Mouse (Mus musculus): Measurements from ENCODE around the gene Chtop. TPM values are rescaled to one million over a fixed set of nuclear protein-coding genes. Genes with fewer than 3 reads are reported as not detected.

The Chtop gene
- polyA plus RNA-seq, 1 experiment from 2014 or later, result 126 TPM

DNA sequence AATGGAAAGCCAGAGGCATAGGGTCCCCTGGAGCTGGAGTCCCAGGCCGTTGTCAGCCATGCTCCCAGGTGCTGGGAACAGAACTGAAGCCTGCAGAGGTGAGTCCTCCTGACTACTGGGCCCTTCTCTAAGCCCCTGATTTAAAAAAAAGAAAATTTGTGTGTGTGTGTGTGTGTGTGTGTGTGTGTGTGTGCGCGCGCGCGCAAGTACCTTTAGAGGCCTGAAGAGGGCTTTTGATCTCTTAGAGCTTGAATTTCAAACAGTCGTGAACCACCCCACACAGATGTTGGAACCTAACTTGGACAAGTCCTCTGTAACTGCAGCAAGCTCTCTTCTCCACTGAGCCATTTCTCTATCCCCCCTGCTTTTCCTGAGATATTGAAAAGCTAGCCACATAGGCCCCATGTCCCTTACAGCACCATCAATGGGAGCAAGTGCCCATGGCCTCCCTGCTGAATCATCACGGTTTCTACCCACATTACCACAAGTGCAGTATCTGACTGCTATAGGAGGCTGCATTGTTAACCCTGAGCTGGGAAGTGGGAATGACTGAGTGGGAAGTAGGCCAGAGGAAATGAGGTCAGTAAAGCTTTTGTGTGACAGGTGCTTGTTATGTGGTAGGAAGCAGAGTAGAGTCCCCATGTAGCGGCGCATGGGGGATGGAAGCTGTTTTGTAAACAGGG, 41.5 kb downstream of the Chtop start:
- Histone ChIP-seq H3K9ac (ENCODE audit: low read depth, low read length) (no peak overlapping the region), H3K4me1 (replicated peaks; ENCODE audit: insufficient read depth, low read length) (0 out of 2 replicates have a peak, but pooled peaks cover 3% of the 10 kb centered on the region), H3K9me3 (replicated peaks; ENCODE audit: low read length) (no peaks in the 10 kb centered on the region), H3K4me2 (ENCODE audit: low read length) (no peak overlapping the region), H3K27ac (no peak overlapping the region), H3K36me3 (ENCODE audit: insufficient read depth, low read length) (no peaks in the 10 kb centered on the region), H3K4me3 (replicated peaks; ENCODE audit: low read depth, low read length) (no peak overlapping the region), H3K27me3 (ENCODE audit: insufficient read depth, low read length) (no peaks in the 10 kb centered on the region)
- ATAC-seq (replicated peaks; ENCODE audit: low FRiP score, low read depth) (no peak), DNase-seq (ENCODE audit: low spot score) (no peak)
- WGBS, result 94% methylated on average over 10 of the region's 10 CpGs
- TF ChIP-seq CTCF (IDR thresholded peaks at IDR 0.05; ENCODE audit: low read depth), result no peak

DNA sequence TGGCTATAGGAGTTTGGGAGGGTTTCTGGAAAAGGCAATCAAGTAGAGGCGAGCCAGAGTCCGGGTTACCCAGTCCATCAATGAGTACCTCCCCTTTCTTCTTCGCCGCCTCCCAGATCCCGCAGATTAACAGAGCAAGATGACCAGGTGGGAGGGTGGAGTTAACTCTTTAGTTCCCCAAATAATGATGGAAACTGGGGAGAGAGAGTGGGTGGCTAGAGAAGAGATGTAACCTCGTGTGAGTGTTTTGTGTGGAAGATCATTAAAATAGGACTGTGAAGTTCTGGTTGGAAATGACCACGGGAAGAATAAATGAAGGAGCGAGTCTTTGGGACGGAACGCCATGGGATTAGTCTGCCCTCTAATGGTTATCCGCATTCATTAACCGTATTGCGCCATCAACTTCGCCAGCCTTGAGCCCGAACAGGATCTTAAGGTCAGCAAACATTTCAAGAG, 43.0 kb downstream of the Chtop start:
- 0% methylated on average over 15 of the region's 15 CpGs for WGBS
- Histone ChIP-seq H3K27ac (peak overlapping the region; percentile 57; the same call in 1 of the 2 replicates), H3K36me3 (ENCODE audit: insufficient read depth, low read length) (no peaks in the 10 kb centered on the region), H3K4me2 (ENCODE audit: low read length) (peak overlapping the region; percentile 96), H3K9ac (ENCODE audit: low read depth, low read length) (peak overlapping the region; percentile 66), H3K4me1 (replicated peaks; ENCODE audit: insufficient read depth, low read length) (0 out of 2 replicates have a peak, but pooled peaks cover 3% of the 10 kb centered on the region), H3K4me3 (replicated peaks; ENCODE audit: low read depth, low read length) (peak overlapping the region; percentile 46), H3K9me3 (replicated peaks; ENCODE audit: low read length) (no peaks in the 10 kb centered on the region), H3K27me3 (ENCODE audit: insufficient read depth, low read length) (no peaks in the 10 kb centered on the region)
- peak; percentile 44 for ATAC-seq (replicated peaks; ENCODE audit: low FRiP score, low read depth)
- peak; percentile 92 for DNase-seq (ENCODE audit: low spot score)
- peak; percentile 95 for TF ChIP-seq CTCF (IDR thresholded peaks at IDR 0.05; ENCODE audit: low read depth)

- Histone ChIP-seq H3K9me3 (replicated peaks; ENCODE audit: low read length) (no peaks in the 10 kb centered on the region), H3K27ac (peak within 1 kb of the TSS; percentile 57)
- TF ChIP-seq CTCF (IDR thresholded peaks at IDR 0.05; ENCODE audit: low read depth), result no peak
Observed at GRCm38 (mm10) chr3:90465686-90466310, 43.5 kb downstream of the Chtop start, which contains the start of gene Npr1. Gene Npr1 (minus strand): TSS chr3:90465866.

GRCm38 (mm10) chr3:90465081-90465685, 44.1 kb downstream of the Chtop start:
- Histone ChIP-seq H3K27me3 (ENCODE audit: insufficient read depth, low read length) (no peaks in the 10 kb centered on the region), H3K36me3 (ENCODE audit: insufficient read depth, low read length) (no peaks in the 10 kb centered on the region), H3K4me3 (replicated peaks; ENCODE audit: low read depth, low read length) (peak overlapping the region; percentile 46), H3K4me1 (replicated peaks; ENCODE audit: insufficient read depth, low read length) (0 out of 2 replicates have a peak, but pooled peaks cover 3% of the 10 kb centered on the region), H3K9me3 (replicated peaks; ENCODE audit: low read length) (no peaks in the 10 kb centered on the region), H3K9ac (ENCODE audit: low read depth, low read length) (peak overlapping the region; percentile 66), H3K27ac (peak overlapping the region; percentile 47), H3K4me2 (ENCODE audit: low read length) (peak overlapping the region; percentile 96)
- ATAC-seq (replicated peaks; ENCODE audit: low FRiP score, low read depth) (peak; percentile 37), DNase-seq (ENCODE audit: low spot score) (peak; percentile 28)
- TF ChIP-seq CTCF (IDR thresholded peaks at IDR 0.05; ENCODE audit: low read depth), result no peak
- WGBS, result 1% methylated on average over 75 of the region's 75 CpGs

More at GRCm38 (mm10) chr3:90465686-90466310, 43.5 kb downstream of the Chtop start, which contains the start of gene Npr1:
- Histone ChIP-seq H3K4me1 (replicated peaks; ENCODE audit: insufficient read depth, low read length) (0 out of 2 replicates have a peak, but pooled peaks cover 3% of the 10 kb centered on the region), H3K4me3 (replicated peaks; ENCODE audit: low read depth, low read length) (peak within 1 kb of the TSS; percentile 46), H3K4me2 (ENCODE audit: low read length) (peak within 1 kb of the TSS; percentile 96), H3K27me3 (ENCODE audit: insufficient read depth, low read length) (no peaks in the 10 kb centered on the region), H3K9ac (ENCODE audit: low read depth, low read length) (peak within 1 kb of the TSS; percentile 66), H3K36me3 (ENCODE audit: insufficient read depth, low read length) (no peaks in the 10 kb centered on the region)
- WGBS, result under 1% methylated on average over 33 of the region's 49 CpGs
- ATAC-seq (replicated peaks; ENCODE audit: low FRiP score, low read depth), result peak; percentile 55
- peak; percentile 64 for DNase-seq (ENCODE audit: low spot score)

- ATAC-seq (replicated peaks; ENCODE audit: low FRiP score, low read depth) (no peak; the same call in 1 of the 2 replicates), DNase-seq (ENCODE audit: low spot score) (peak; percentile 62)
- H3K9ac ChIP-seq (ENCODE audit: low read depth, low read length), result peak overlapping the region; percentile 66
- H3K9me3 ChIP-seq (replicated peaks; ENCODE audit: low read length), result no peaks in the 10 kb centered on the region
- WGBS, result 13% methylated on average over 37 of the region's 37 CpGs
- H3K4me1 ChIP-seq (replicated peaks; ENCODE audit: insufficient read depth, low read length), result 0 out of 2 replicates have a peak, but pooled peaks cover 5% of the 10 kb centered on the region
- peak overlapping the region; percentile 96 for H3K4me2 ChIP-seq (ENCODE audit: low read length)
- H3K36me3 ChIP-seq (ENCODE audit: insufficient read depth, low read length), result no peaks in the 10 kb centered on the region
- no peaks in the 10 kb centered on the region for H3K27me3 ChIP-seq (ENCODE audit: insufficient read depth, low read length)
- H3K27ac ChIP-seq, result peak overlapping the region; percentile 47
- peak; percentile 4; the same call in 1 of the 2 replicates for TF ChIP-seq CTCF (IDR thresholded peaks at IDR 0.05; ENCODE audit: low read depth)
- peak overlapping the region; percentile 46 for H3K4me3 ChIP-seq (replicated peaks; ENCODE audit: low read depth, low read length)
Observed at GRCm38 (mm10) chr3:90464552-90465080, 44.7 kb downstream of the Chtop start.

DNA sequence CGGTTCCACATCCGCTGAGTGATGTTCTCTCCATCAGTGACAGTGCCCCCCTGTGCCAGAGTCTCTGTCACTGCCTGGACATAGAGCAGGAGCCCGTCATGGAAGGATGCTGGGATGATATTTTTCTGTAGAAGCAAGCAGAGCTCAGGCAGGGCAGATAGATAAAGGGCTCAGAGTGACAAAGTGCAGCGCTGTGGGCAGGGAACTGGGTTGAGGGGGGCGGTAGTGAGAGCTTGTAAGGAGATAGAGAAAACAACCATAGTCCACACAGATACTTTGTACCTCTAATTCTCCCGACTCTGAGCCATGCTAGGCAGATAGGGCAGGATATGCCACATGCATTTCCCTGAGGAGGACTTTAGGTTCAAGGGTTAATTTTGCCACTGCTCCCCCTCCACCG, 46.7 kb downstream of the Chtop start:
- Histone ChIP-seq H3K9ac (ENCODE audit: low read depth, low read length) (no peak overlapping the region), H3K27ac (no peak overlapping the region), H3K9me3 (replicated peaks; ENCODE audit: low read length) (no peaks in the 10 kb centered on the region), H3K4me3 (replicated peaks; ENCODE audit: low read depth, low read length) (0 out of 2 replicates have a peak overlapping the region, but pooled peaks have one; percentile 0), H3K4me1 (replicated peaks; ENCODE audit: insufficient read depth, low read length) (0 out of 2 replicates have a peak, but pooled peaks cover 5% of the 10 kb centered on the region), H3K36me3 (ENCODE audit: insufficient read depth, low read length) (no peaks in the 10 kb centered on the region), H3K4me2 (ENCODE audit: low read length) (peak overlapping the region; percentile 96), H3K27me3 (ENCODE audit: insufficient read depth, low read length) (no peaks in the 10 kb centered on the region)
- DNase-seq (ENCODE audit: low spot score), result no peak
- peak; percentile 12; the same call in 1 of the 2 replicates for TF ChIP-seq CTCF (IDR thresholded peaks at IDR 0.05; ENCODE audit: low read depth)
- 37% methylated on average over 7 of the region's 7 CpGs for WGBS
- ATAC-seq (replicated peaks; ENCODE audit: low FRiP score, low read depth), result no peak
